Mouse (Mus musculus) heart, embryonic 11.5 days (tissue): ENCODE measurements at regions not wholly inside any gene's neighbourhood (a gene's known extent, or its start where the extent isn't known, plus 50 kb on each side); places are given as distances from the start of the nearest gene placed in this dataset.

Source experiments
- ATAC-seq: fragments of 200-750 bp; cut with Nextera tagmentation; replicated peaks from 2 replicates; pipeline ENCODE4 v1.8.0; 2017; ENCODE audit warnings: moderate library complexity; ENCODE audit not compliant: insufficient number of reproducible peaks, low FRiP score, low TSS enrichment
- H3K27ac ChIP-seq: fragments of 300-500 bp; sonication (generic); 2 replicates; pipeline ENCODE4 v1.5.1; 2014; ENCODE audit warnings: mild to moderate bottlenecking, low read depth, low read length
- H3K27me3 ChIP-seq: fragments of 300-500 bp; sonication (generic); 2 replicates; pipeline ENCODE4 v1.6.1; 2014; ENCODE audit warnings: mild to moderate bottlenecking, low read length, mixed read lengths; ENCODE audit not compliant: control insufficient read depth, insufficient read depth
- H3K36me3 ChIP-seq: fragments of 300-500 bp; sonication (generic); 2 replicates; pipeline ENCODE4 v1.6.1; 2014; ENCODE audit warnings: mild to moderate bottlenecking, low read length, moderate library complexity, mixed read lengths; ENCODE audit not compliant: control insufficient read depth, insufficient read depth
- H3K4me1 ChIP-seq: fragments of 300-500 bp; sonication (generic); 2 replicates; pipeline ENCODE4 v1.6.1; 2014; ENCODE audit warnings: low read length; ENCODE audit not compliant: control insufficient read depth, insufficient read depth
- H3K4me2 ChIP-seq: fragments of 300-500 bp; sonication (generic); 2 replicates; pipeline ENCODE4 v1.6.1; 2014; ENCODE audit warnings: mild to moderate bottlenecking, moderate library complexity
- H3K4me3 ChIP-seq: fragments of 300-500 bp; sonication (generic); 2 replicates; pipeline ENCODE4 v1.5.1; 2014; ENCODE audit warnings: low read depth, low read length
- H3K9ac ChIP-seq: fragments of 300-500 bp; sonication (generic); 2 replicates; pipeline ENCODE4 v1.6.1; 2014; ENCODE audit warnings: mild to moderate bottlenecking, low read depth, low read length, moderate library complexity
- H3K9me3 ChIP-seq: fragments of 300-500 bp; sonication (generic); replicated peaks from 2 replicates; pipeline ENCODE4 v1.6.1; 2016; ENCODE audit warnings: low read length; ENCODE audit not compliant: control insufficient read depth
- WGBS: fragments of 180-500 bp; shearing (Covaris S2); extraction: QIAGEN DNeasy Blood & Tissue Kit; methylation state at CpG from one replicate; pipeline ENCODE4 v1.1.7; 2014; ENCODE audit not compliant: insufficient replicate concordance; 5-methylcytosine and 5-hydroxymethylcytosine counted together

- Histone ChIP-seq H3K27ac (no peak overlapping the region), H3K36me3 (no peaks in the 10 kb centered on the region), H3K27me3 (no peaks in the 10 kb centered on the region), H3K4me1 (no peaks in the 10 kb centered on the region), H3K4me2 (no peak overlapping the region), H3K9me3 (no peaks in the 10 kb centered on the region), H3K9ac (no peak overlapping the region), H3K4me3 (no peak overlapping the region)
- no peak for ATAC-seq
- WGBS = 66% methylated on average over 12 of the region's 12 CpGs
Measured at GRCm38 (mm10) chr12:69524337-69525035, 58.3 kb downstream of the Vcpkmt start.

- Histone ChIP-seq H3K9me3 (no peaks in the 10 kb centered on the region), H3K4me3 (no peak overlapping the region), H3K4me1 (peaks cover 6% of the 10 kb centered on the region), H3K27me3 (no peaks in the 10 kb centered on the region), H3K4me2 (no peak overlapping the region), H3K36me3 (no peaks in the 10 kb centered on the region), H3K9ac (no peak overlapping the region), H3K27ac (no peak overlapping the region)
- ATAC-seq = no peak
- WGBS = 88% methylated on average over 2 of the region's 2 CpGs
Measured at GRCm38 (mm10) chr12:69519869-69520268, 63.0 kb downstream of the Vcpkmt start.

GRCm38 (mm10) chr12:69519028-69519427 lies 63.8 kb downstream of the Vcpkmt start:
- 73% methylated on average over 2 of the region's 2 CpGs for WGBS
- Histone ChIP-seq H3K4me2 (no peak overlapping the region), H3K36me3 (no peaks in the 10 kb centered on the region), H3K27ac (no peak overlapping the region), H3K9me3 (no peaks in the 10 kb centered on the region), H3K4me3 (no peak overlapping the region), H3K4me1 (peaks cover 6% of the 10 kb centered on the region), H3K9ac (no peak overlapping the region), H3K27me3 (no peaks in the 10 kb centered on the region)
- no peak for ATAC-seq

GRCm38 (mm10) chr12:69517616-69518015 lies 65.2 kb downstream of the Vcpkmt start:
- Histone ChIP-seq H3K4me2 (no peak overlapping the region), H3K27me3 (no peaks in the 10 kb centered on the region), H3K36me3 (no peaks in the 10 kb centered on the region), H3K4me1 (peaks cover 6% of the 10 kb centered on the region), H3K9ac (no peak overlapping the region), H3K4me3 (no peak overlapping the region), H3K27ac (no peak overlapping the region), H3K9me3 (no peaks in the 10 kb centered on the region)
- WGBS = 59% methylated on average over 3 of the region's 3 CpGs
- ATAC-seq = no peak

- Histone ChIP-seq H3K9me3 (no peaks in the 10 kb centered on the region), H3K4me1 (peaks cover 6% of the 10 kb centered on the region), H3K9ac (no peak overlapping the region), H3K4me3 (no peak overlapping the region), H3K27me3 (no peaks in the 10 kb centered on the region), H3K27ac (no peak overlapping the region), H3K4me2 (no peak overlapping the region), H3K36me3 (no peaks in the 10 kb centered on the region)
- WGBS = 67% methylated on average over 10 of the region's 10 CpGs
- no peak for ATAC-seq
Measured at GRCm38 (mm10) chr12:69516314-69516916, 66.4 kb downstream of the Vcpkmt start.

GRCm38 (mm10) chr12:69515850-69516249 lies 67.0 kb downstream of the Vcpkmt start:
- Histone ChIP-seq H3K36me3 (no peaks in the 10 kb centered on the region), H3K27ac (peak overlapping the region; percentile 71; the same call in 1 of the 2 replicates), H3K4me2 (no peak overlapping the region), H3K27me3 (no peaks in the 10 kb centered on the region), H3K9ac (no peak overlapping the region), H3K9me3 (no peaks in the 10 kb centered on the region), H3K4me3 (no peak overlapping the region), H3K4me1 (peaks cover 6% of the 10 kb centered on the region)
- no peak for ATAC-seq

- H3K36me3 ChIP-seq = no peaks in the 10 kb centered on the region
- peaks cover 6% of the 10 kb centered on the region for H3K4me1 ChIP-seq
- H3K4me3 ChIP-seq = no peak overlapping the region
- H3K4me2 ChIP-seq = no peak overlapping the region; the same call in 1 of the 2 replicates
- peak overlapping the region; percentile 71 for H3K27ac ChIP-seq
- 20% methylated on average over 9 of the region's 9 CpGs for WGBS
- ATAC-seq = no peak
- no peaks in the 10 kb centered on the region for H3K27me3 ChIP-seq
- H3K9ac ChIP-seq = 0 out of 2 replicates have a peak overlapping the region, but pooled peaks have one; percentile 46
- no peaks in the 10 kb centered on the region for H3K9me3 ChIP-seq
Measured at GRCm38 (mm10) chr12:69515117-69515516, 67.7 kb downstream of the Vcpkmt start.

GRCm38 (mm10) chr12:69513166-69513565 lies 69.7 kb downstream of the Vcpkmt start:
- Histone ChIP-seq H3K9me3 (no peaks in the 10 kb centered on the region), H3K9ac (no peak overlapping the region), H3K4me1 (peaks cover 6% of the 10 kb centered on the region), H3K27ac (no peak overlapping the region), H3K4me3 (no peak overlapping the region), H3K36me3 (no peaks in the 10 kb centered on the region), H3K4me2 (no peak overlapping the region), H3K27me3 (no peaks in the 10 kb centered on the region)
- no peak for ATAC-seq
- 54% methylated on average over 4 of the region's 4 CpGs for WGBS

GRCm38 (mm10) chr12:69510736-69511135 lies 72.1 kb downstream of the Vcpkmt start:
- no peaks in the 10 kb centered on the region for H3K27me3 ChIP-seq
- H3K4me3 ChIP-seq = no peak overlapping the region
- no peak overlapping the region for H3K4me2 ChIP-seq
- no peaks in the 10 kb centered on the region for H3K36me3 ChIP-seq
- no peak overlapping the region for H3K27ac ChIP-seq
- no peak for ATAC-seq
- no peak overlapping the region for H3K9ac ChIP-seq
- no peaks in the 10 kb centered on the region for H3K9me3 ChIP-seq
- whole genome bisulfite sequencing = 68% methylated on average over 4 of the region's 4 CpGs
- H3K4me1 ChIP-seq = peaks cover 6% of the 10 kb centered on the region
